Mouse (Mus musculus) bone marrow macrophage, adult 2 months (primary cell): ENCODE data around the gene Gm10354.
"Not testable (repeated sequence)": the region's sequence is repeated elsewhere in the genome, so short reads cannot be mapped to it uniquely, and the experiment has no call there.

Experiments
- CTCF ChIP-seq: IDR thresholded peaks from 2 replicates; pipeline ENCODE4 v1.5.1; 2012; ENCODE audit warnings: low read depth, mild to moderate bottlenecking, low read length, moderate library complexity
- POLR2A ChIP-seq: IDR thresholded peaks from 2 replicates; pipeline ENCODE4 v1.6.1; 2012; ENCODE audit warnings: mild to moderate bottlenecking, low read depth, low read length, borderline replicate concordance

DNA sequence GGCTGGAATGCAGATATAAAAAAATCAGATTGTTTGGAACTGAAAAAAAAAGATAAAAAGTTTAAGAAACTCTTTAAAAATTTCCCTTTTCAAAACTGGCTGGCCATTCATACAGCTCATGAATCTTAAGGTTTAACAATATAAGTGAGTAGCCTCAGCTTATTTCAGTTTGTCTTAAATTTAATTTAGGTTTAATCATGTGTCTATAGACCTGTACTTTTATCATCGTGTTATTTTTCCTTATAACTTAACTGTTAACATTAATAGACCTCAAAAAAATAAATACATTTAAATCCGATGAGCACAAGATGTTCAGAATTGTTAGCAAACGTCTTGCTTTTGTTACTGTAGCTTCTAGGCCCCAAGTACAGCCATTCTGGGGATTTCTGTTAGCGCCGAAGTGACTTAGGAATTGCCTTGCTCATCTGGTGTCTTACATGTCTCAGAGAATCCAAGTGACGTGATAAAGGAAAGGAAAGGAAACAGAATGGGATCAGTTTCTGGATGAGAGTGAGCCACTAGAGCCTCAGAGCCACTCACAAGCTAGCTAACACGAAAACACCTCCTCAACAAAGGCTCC is 18.0 kb upstream of the Gm10354 start:
- not testable (repeated sequence) for TF ChIP-seq CTCF, POLR2A
